Mouse (Mus musculus) olfactory bulb, adult 2 months (tissue): ENCODE data around the gene Phf12.

Experiments
- CTCF ChIP-seq: fragments of 200-500 bp; IDR thresholded peaks from 2 replicates; pipeline ENCODE4 v1.5.1; 2012; ENCODE audit warnings: low read depth, mild to moderate bottlenecking, low read length, moderate library complexity; ENCODE audit not compliant: insufficient read depth
- POLR2A ChIP-seq: fragments of 200-500 bp; IDR thresholded peaks from 2 replicates; pipeline ENCODE4 v1.6.1; 2012; ENCODE audit warnings: mild to moderate bottlenecking, low read depth, low read length, moderate library complexity; ENCODE audit not compliant: insufficient read depth

DNA sequence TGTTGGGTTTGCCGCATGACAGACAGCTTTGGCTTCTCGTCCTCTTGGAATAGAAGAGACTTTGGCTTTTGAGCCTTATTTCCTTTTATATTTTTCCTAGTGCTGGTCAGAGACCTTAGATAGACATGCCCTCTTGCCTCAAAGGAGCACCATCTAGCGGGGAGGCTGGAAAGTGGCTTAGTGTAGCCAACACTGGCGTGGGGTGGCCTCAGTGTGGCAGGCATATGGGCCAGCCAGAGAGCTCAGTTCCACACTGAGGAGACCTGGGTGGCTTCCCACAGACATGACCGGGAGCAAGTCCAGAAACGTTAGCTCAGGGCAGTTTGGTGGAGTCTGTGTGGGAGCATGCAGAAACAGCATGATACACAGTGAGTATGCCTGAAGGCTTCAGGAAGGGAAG, 11.8 kb upstream of the Phf12 start:
- no peak for TF ChIP-seq POLR2A
- no peak for TF ChIP-seq CTCF
